Mouse (Mus musculus) effector memory CD4-positive, alpha-beta T cell, adult 7 months (primary cell): ENCODE data around the gene Pank4. TPM values are rescaled to one million over a fixed set of nuclear protein-coding genes. Genes with fewer than 3 reads are reported as not detected.

Experiments
- polyA plus RNA-seq: library from polyadenylated mRNA; unstranded; fragments of 100-300 nt; shearing (Covaris generic); gene quantifications from one replicate; pipeline ENCODE4 v1.2.1, GENCODE M21; 2017

Gene Pank4
- polyA plus RNA-seq, result 54.9 TPM

GRCm38 (mm10) chr4:154963901-154964580, at the start of gene Pank4:
Gene Pank4 (plus strand): TSS chr4:154964123.

GRCm38 (mm10) chr4:154928395-154929087, 35.4 kb upstream of the Pank4 start, which contains the start of gene Tnfrsf14:
Gene Tnfrsf14 (minus strand): TSS chr4:154928563.

GRCm38 (mm10) chr4:154960690-154961225, 3.2 kb upstream of the Pank4 start, which contains the start of gene Hes5:
Gene Hes5 (plus strand): TSS chr4:154960923.

Other genes starting within 250 kb of the Pank4 start
- 0.20 TPM for gene Ttc34, start 126.7 kb upstream of the Pank4 start, polyA plus RNA-seq
- gene Mmel1, start 94.5 kb upstream of the Pank4 start, polyA plus RNA-seq, result not detected
- gene Fam213b, start 65.0 kb upstream of the Pank4 start, polyA plus RNA-seq, result 6.7 TPM
- gene Tnfrsf14, start 35.6 kb upstream of the Pank4 start, polyA plus RNA-seq, result 8.7 TPM
- gene Hes5, start 3.2 kb upstream of the Pank4 start, polyA plus RNA-seq, result 0.43 TPM
- gene Plch2, start 92.7 kb downstream of the Pank4 start, polyA plus RNA-seq, result 0.17 TPM
- gene Pex10, start 102.9 kb downstream of the Pank4 start, polyA plus RNA-seq, result 3.1 TPM
- gene Rer1, start 122.3 kb downstream of the Pank4 start, polyA plus RNA-seq, result 130 TPM
- gene Morn1, start 122.5 kb downstream of the Pank4 start, polyA plus RNA-seq, result 2.1 TPM